Mouse (Mus musculus) myocyte (in vitro differentiated cells): ENCODE measurements at regions not wholly inside any gene's neighbourhood (a gene's known extent, or its start where the extent isn't known, plus 50 kb on each side); places are given as distances from the start of the nearest gene placed in this dataset.
A peak's percentile ranks its signal among the peaks of the same experiment; 100 is the strongest.
"Not testable (repeated sequence)": the region's sequence is repeated elsewhere in the genome, so short reads cannot be mapped to it uniquely, and the experiment has no call there.

Experiments
- H3K27me3 ChIP-seq: one replicate; pipeline ENCODE4 v1.6.1; 2011; ENCODE audit not compliant: control insufficient read depth, insufficient read depth, insufficient read length
- H3K36me3 ChIP-seq: one replicate; pipeline ENCODE4 v1.6.1; 2011; ENCODE audit not compliant: control insufficient read depth, insufficient read depth
- H3K4me2 ChIP-seq: one replicate; pipeline ENCODE4 v1.6.1; 2011; ENCODE audit warnings: low read depth, control low read depth
- H3K4me3 ChIP-seq: one replicate; pipeline ENCODE4 v1.5.1; 2011; ENCODE audit warnings: mild to moderate bottlenecking, control low read depth, moderate library complexity
- H3K79me2 ChIP-seq: one replicate; pipeline ENCODE4 v1.6.1; 2011; ENCODE audit not compliant: control insufficient read depth, insufficient read depth
- H3ac ChIP-seq: one replicate; pipeline ENCODE4 v1.6.1; 2011; ENCODE audit not compliant: control insufficient read depth, insufficient read length
- CEBPB ChIP-seq: IDR thresholded peaks from 2 replicates; pipeline ENCODE4 v1.6.1; 2011; ENCODE audit warnings: mild to moderate bottlenecking, moderate library complexity; ENCODE audit not compliant: poor library complexity, insufficient read depth, severe bottlenecking
- E2F4 ChIP-seq: IDR thresholded peaks from one replicate; pipeline ENCODE4 v1.6.1; 2011; ENCODE audit warnings: mild to moderate bottlenecking, control low read depth, moderate library complexity; ENCODE audit not compliant: insufficient read depth
- MAX ChIP-seq: IDR thresholded peaks from one replicate; pipeline ENCODE4 v1.6.1; 2011; ENCODE audit warnings: low read depth, mild to moderate bottlenecking, control low read depth
- MYOD1 ChIP-seq, 3 experiments: IDR thresholded peaks; one replicate each; pipeline ENCODE4 v1.6.1; 2011; ENCODE audit warnings: control low read depth in 2 of 3, low read depth in 2 of 3, mild to moderate bottlenecking in 2 of 3, moderate library complexity in 1 of 3; ENCODE audit not compliant: insufficient read length in 2 of 3, control insufficient read depth in 1 of 3
- MYOG ChIP-seq, 3 experiments: IDR thresholded peaks; one replicate each; pipeline ENCODE4 v1.6.1; 2011; ENCODE audit warnings: control low read depth in 2 of 3, low read depth in 2 of 3, mild to moderate bottlenecking in 2 of 3; ENCODE audit not compliant: insufficient read length in 2 of 3, control insufficient read depth in 1 of 3, insufficient read depth in 1 of 3
- POLR2A ChIP-seq: IDR thresholded peaks from one replicate; pipeline ENCODE4 v1.6.1; 2011; ENCODE audit warnings: low read depth, mild to moderate bottlenecking, control low read depth, moderate library complexity; ENCODE audit not compliant: insufficient read length
- POLR2AphosphoS2 ChIP-seq: IDR thresholded peaks from one replicate; pipeline ENCODE4 v1.6.1; 2011; ENCODE audit warnings: low read depth, control low read depth; ENCODE audit not compliant: insufficient read length
- REST ChIP-seq: IDR thresholded peaks from one replicate; pipeline ENCODE4 v1.6.1; 2011; ENCODE audit warnings: mild to moderate bottlenecking, control low read depth, moderate library complexity; ENCODE audit not compliant: insufficient read depth, insufficient read length
- SRF ChIP-seq: IDR thresholded peaks from one replicate; pipeline ENCODE4 v1.6.1; 2011; ENCODE audit warnings: low read depth; ENCODE audit not compliant: control insufficient read depth, insufficient read length
- TCF12 ChIP-seq: IDR thresholded peaks from one replicate; pipeline ENCODE4 v1.6.1; 2011; ENCODE audit warnings: mild to moderate bottlenecking, control low read depth; ENCODE audit not compliant: poor library complexity, insufficient read depth, severe bottlenecking
- TCF3 ChIP-seq: IDR thresholded peaks from one replicate; pipeline ENCODE4 v1.6.1; 2011; ENCODE audit warnings: low read depth, control low read depth; ENCODE audit not compliant: insufficient read length
- USF1 ChIP-seq: IDR thresholded peaks from one replicate; pipeline ENCODE4 v1.6.1; 2011; ENCODE audit warnings: low read depth, mild to moderate bottlenecking, control low read depth, moderate library complexity

- Histone ChIP-seq H3K4me2 (no peak overlapping the region), H3K4me3 (no peak overlapping the region), H3K79me2 (no peaks in the 10 kb centered on the region), H3ac (no peak overlapping the region), H3K36me3 (no peaks in the 10 kb centered on the region), H3K27me3 (peaks cover 8% of the 10 kb centered on the region)
- TF ChIP-seq SRF: no peak
- TF ChIP-seq MYOG (IDR thresholded peaks at IDR 0.05; ENCODE audit: control insufficient read depth in 1 of 3, insufficient read depth in 1 of 3, insufficient read length in 2 of 3, low read depth in 2 of 3): no peak
- no peak for TF ChIP-seq E2F4
- no peak for TF ChIP-seq POLR2AphosphoS2
Observed at GRCm38 (mm10) chr7:73657283-73657682, 82.8 kb upstream of the Fam174b start.

DNA sequence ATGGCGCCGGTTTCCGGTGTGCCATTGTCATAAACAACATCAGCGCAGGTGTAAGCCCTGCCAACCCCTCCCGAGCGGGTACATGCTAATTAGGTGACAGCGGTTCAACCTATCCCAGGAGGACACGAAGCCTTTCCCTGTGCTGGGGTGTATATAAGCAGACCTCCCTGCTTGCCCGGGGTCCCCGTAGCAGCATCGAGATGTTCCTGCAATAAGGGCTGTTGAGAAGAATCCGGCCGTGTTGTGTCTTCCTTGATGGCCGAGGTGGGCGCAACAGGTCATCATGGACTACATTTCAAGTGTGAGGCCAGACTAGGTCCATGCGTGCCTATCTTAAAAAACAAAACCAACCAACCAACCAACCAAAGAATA, 83.7 kb upstream of the Fam174b start:
- H3K4me3 ChIP-seq, H3K79me2 ChIP-seq, H3K4me2 ChIP-seq, H3K27me3 ChIP-seq, H3ac ChIP-seq, H3K36me3 ChIP-seq: not testable (repeated sequence)

DNA sequence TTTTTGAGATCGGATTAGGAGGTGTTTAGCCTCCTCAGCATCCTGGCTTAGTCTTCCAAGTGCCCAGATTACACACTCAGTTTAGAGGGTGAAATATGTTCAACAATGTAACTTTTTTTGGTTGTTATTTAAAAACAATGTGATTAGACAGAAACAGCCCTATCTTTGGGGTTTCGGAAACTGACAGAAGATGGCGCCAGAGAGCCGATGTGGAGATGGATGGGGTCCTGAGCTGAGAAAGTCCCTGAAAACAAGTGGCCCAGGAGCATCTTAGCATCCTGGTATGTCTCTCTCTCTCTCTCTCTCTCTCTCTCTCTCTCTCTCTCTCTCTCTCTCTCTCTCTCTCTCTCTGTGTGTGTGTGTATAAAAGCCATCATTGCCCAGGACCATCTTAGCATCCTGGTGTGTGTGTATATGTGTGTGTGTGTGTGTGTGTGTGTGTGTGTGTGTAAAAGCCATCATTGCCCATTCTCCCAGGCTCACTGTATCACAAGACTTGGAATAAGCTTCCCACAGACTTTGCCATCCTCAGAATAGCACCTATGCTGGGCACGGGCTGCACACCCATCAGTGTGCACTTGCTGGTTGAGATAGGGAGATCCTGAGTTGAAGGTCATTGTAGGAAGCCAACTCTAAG, 84.2 kb upstream of the Fam174b start:
- no peak overlapping the region for H3K4me2 ChIP-seq
- no peak overlapping the region for H3K4me3 ChIP-seq
- no peak overlapping the region for H3ac ChIP-seq
- no peaks in the 10 kb centered on the region for H3K79me2 ChIP-seq
- no peak for TF ChIP-seq MYOD1 (IDR thresholded peaks at IDR 0.05; ENCODE audit: control insufficient read depth in 1 of 3, insufficient read length in 2 of 3, low read depth in 2 of 3)
- TF ChIP-seq REST: no peak
- peaks cover 8% of the 10 kb centered on the region for H3K27me3 ChIP-seq
- H3K36me3 ChIP-seq: no peaks in the 10 kb centered on the region

- no peak overlapping the region for H3K4me3 ChIP-seq
- H3K79me2 ChIP-seq: no peaks in the 10 kb centered on the region
- peak overlapping the region; percentile 51 for H3K4me2 ChIP-seq
- H3K36me3 ChIP-seq: no peaks in the 10 kb centered on the region
- no peak overlapping the region for H3ac ChIP-seq
- peaks cover 4% of the 10 kb centered on the region for H3K27me3 ChIP-seq
- TF ChIP-seq REST: no peak
- TF ChIP-seq MYOD1 (IDR thresholded peaks at IDR 0.05; ENCODE audit: control insufficient read depth in 1 of 3, insufficient read length in 2 of 3, low read depth in 2 of 3): peak in 2 of 3 experiments; percentile 40 to 57
- TF ChIP-seq POLR2A: no peak
- TF ChIP-seq TCF12: no peak
- TF ChIP-seq E2F4: no peak
- no peak for TF ChIP-seq MAX
- TF ChIP-seq MYOG (IDR thresholded peaks at IDR 0.05; ENCODE audit: control insufficient read depth in 1 of 3, insufficient read depth in 1 of 3, insufficient read length in 2 of 3, low read depth in 2 of 3): peak in 1 of 3 experiments; percentile 37
- TF ChIP-seq CEBPB: no peak
- TF ChIP-seq TCF3: no peak
- no peak for TF ChIP-seq POLR2AphosphoS2
- TF ChIP-seq USF1: no peak
- no peak for TF ChIP-seq SRF
Observed at GRCm38 (mm10) chr7:73654193-73654871, 85.8 kb upstream of the Fam174b start.

DNA sequence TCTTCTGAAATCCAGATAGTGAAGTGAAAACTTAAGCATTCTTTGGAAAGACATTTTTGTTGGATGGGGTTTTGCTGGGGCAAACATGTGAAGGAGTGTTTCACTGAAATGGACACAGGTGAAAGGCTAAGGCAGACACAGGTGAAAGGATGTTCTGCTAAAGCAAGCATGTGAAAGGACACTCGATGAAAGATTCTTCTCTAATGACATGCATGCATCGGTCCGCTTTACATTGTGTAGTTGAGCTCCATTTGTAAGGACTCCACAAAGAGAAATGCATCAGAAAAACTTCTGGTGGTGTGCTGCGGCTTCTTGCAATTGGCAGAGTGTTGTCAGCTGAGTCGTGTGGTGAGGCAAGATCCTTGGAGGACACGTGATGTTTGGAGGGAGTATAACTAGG, 89.2 kb upstream of the Fam174b start:
- Histone ChIP-seq H3K4me2 (no peak overlapping the region), H3K36me3 (no peaks in the 10 kb centered on the region), H3K4me3 (no peak overlapping the region), H3K79me2 (no peaks in the 10 kb centered on the region), H3K27me3 (no peaks in the 10 kb centered on the region), H3ac (no peak overlapping the region)
- TF ChIP-seq USF1: no peak
- no peak for TF ChIP-seq MYOG (IDR thresholded peaks at IDR 0.05; ENCODE audit: control insufficient read depth in 1 of 3, insufficient read depth in 1 of 3, insufficient read length in 2 of 3, low read depth in 2 of 3)
- TF ChIP-seq MYOD1 (IDR thresholded peaks at IDR 0.05; ENCODE audit: control insufficient read depth in 1 of 3, insufficient read length in 2 of 3, low read depth in 2 of 3): no peak
- TF ChIP-seq SRF: no peak

GRCm38 (mm10) chr7:73648010-73648409, 92.1 kb upstream of the Fam174b start:
- Histone ChIP-seq H3ac (no peak overlapping the region), H3K4me3 (no peak overlapping the region), H3K79me2 (no peaks in the 10 kb centered on the region), H3K27me3 (no peaks in the 10 kb centered on the region), H3K36me3 (no peaks in the 10 kb centered on the region), H3K4me2 (no peak overlapping the region)
- no peak for TF ChIP-seq POLR2A
- TF ChIP-seq POLR2AphosphoS2: no peak
- TF ChIP-seq MYOG (IDR thresholded peaks at IDR 0.05; ENCODE audit: control insufficient read depth in 1 of 3, insufficient read depth in 1 of 3, insufficient read length in 2 of 3, low read depth in 2 of 3): no peak
- no peak for TF ChIP-seq MYOD1 (IDR thresholded peaks at IDR 0.05; ENCODE audit: control insufficient read depth in 1 of 3, insufficient read length in 2 of 3, low read depth in 2 of 3)
- TF ChIP-seq USF1: no peak
- no peak for TF ChIP-seq SRF
- no peak for TF ChIP-seq CEBPB
- TF ChIP-seq TCF3: no peak
- TF ChIP-seq MAX: no peak
- no peak for TF ChIP-seq E2F4
- no peak for TF ChIP-seq TCF12
- no peak for TF ChIP-seq REST
